Mouse (Mus musculus): Measurements from ENCODE around the gene Cdr2.
"Not testable (repeated sequence)": the region's sequence is repeated elsewhere in the genome, so short reads cannot be mapped to it uniquely, and the experiment has no call there.

Gene Cdr2

DNA sequence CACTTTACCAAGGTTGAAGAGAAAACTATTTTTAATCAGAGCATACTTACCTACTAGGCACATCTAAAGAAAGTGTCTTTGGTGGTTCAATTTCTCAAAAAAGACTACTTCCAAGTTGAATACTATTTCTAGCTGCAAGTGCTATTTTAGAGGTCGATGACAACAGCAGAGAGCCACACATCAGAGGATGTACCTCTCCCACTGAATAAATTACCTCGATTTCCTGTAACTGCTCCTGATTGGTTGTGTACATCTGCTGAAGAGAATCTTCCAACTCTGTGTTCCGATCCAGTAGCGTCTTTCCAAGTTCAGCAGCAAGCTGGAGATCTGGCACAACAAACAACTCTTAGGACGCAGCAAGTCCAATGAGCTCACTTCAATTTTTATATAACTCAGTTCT lies 12.0 kb downstream of the Cdr2 start:
- DNase-seq: no peak

DNA sequence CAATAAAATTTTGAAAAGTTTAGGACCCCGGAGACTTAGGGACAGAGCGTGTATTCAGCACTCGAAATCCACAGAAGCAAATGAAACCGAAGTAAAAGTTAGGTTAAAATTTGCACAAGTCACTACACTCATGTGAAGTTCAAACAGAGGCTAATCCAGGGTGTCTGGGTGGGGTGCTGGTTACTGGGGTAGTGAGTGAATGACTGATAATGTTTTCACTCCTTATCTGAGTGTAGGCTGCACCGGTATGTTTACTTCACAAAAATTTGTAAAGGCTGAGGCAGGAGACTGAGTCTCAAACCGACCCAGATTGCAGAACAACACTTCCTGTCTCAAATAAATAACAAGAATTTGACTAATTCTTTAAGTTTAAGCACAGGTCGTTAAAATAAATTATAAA lies 12.9 kb downstream of the Cdr2 start:
- DNase-seq: no peak

DNA sequence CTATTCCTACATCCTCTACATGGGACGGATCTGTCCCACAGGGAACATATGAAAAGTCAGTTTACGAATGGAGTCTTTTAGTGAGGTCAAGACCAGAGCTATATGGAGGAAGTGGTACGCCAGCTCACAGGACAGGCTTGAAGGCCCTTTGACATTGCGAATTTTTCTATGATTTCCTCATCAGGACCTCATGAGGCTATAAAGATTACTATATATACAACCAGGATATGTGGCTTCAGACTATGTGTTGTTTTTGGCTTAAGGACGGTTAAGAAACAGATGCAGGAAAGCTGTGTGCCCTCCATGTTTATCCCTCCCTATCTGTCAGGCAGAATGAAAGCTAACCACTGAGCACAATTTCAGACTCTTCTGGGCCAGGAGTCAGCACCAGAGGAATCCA lies 19.0 kb downstream of the Cdr2 start:
- DNase-seq: no peak

DNA sequence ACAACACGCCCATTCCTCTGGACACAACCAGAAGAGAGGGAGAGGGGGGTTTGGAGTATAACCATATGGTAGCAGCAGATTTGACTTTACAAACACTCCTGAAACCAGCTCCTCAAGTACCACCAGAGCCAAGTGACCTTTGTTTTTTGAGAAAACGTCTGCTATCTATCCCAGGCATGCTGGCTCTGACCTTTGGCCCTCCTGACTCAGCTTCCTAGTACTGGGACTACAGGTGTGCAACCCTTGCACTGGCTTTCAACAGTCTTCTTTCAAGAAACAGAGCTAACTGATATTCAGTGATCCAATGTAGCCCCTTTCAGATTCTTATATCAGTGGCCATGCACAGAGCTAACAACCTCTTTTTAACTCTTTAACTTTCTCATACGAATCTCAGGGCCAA lies 20.2 kb downstream of the Cdr2 start:
- DNase-seq: peak; percentile 83 to 91

DNA sequence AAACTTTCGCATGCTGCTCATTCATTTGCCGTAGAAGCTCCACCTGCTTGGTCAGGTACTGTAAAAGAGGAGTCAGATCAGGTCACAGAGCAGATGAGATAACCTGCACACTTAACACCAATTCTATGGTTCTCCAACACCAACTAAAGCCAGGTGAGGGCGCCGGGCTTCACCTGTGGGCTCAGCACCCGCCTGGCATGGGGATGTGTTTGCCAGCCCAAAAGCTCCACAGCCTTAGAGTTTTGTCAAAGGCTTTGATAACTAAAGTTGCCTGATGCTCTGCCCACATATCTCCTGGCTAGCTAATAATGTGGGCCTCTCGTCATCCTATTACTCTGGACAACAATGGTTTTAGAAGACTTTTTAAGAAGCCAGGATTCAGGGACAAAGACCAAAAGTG lies 21.5 kb downstream of the Cdr2 start:
- peak in 1 of 2 experiments; percentile 69 for DNase-seq

DNA sequence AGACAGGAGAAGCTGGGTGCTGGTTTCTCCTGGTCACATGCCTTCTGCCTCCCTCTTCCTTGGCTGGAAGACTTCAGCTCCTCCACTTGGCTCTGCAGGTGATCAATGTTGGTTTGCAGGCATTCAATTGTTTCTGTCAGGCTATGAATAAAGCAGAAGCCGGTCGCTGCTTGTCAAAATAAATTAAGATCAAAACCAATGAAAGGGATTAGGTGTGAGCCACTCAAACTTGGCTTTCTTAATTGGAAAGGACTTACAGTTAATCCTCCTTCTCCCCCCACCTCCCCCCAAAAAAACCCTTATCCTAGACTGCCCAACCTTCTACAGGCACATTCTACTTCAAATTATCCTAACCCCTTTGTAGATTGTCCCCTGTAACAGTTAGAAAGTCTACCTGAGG lies 22.0 kb downstream of the Cdr2 start:
- DNase-seq: no peak

DNA sequence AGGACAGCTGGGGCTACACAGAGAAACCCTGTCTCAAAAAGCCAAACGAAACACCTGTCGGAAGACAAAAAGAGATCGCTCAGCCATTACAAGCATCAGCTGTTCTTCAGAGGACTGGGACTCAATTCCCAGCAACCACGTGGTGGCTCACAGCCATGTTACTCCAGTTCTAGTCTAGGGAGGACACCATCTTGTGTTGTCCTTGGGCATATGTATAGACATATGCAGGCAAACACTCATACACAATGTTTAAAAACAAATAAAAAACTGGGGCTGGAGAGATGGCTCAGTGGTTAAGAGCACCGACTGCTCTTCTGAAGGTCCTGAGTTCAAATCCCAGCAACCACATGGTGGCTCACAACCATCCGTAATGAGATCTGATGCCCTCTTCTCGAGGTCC lies 28.5 kb downstream of the Cdr2 start:
- DNase-seq: not testable (repeated sequence)

DNA sequence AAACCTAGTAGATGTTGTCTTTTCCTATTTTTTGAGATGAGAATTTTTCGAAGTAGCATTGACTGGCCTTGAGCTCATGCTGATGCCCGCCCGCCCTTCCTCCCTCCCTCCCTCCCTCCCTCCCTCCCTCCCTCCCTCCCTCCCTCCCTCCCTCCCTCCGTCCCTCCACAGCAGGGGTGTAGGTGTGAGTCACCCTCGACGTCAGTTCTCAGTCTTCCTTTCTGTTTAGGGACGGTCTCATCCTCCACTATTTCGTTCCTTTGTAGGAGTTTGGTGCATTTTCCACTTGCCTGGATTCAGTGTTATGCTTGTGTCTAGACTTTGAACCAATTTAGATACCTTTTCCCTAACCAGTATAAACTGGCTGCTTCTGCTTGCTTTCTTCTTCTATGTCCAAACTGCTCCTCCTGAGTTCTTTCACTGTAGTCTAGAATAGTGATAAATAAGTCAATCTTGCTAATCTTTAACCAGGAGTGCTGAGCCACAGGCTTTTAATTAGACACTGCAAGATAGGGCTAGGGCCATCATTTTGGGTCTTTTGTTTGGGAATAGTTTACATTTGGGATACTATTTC lies 38.1 kb downstream of the Cdr2 start:
- peak in 1 of 2 experiments; percentile 75 for DNase-seq

DNA sequence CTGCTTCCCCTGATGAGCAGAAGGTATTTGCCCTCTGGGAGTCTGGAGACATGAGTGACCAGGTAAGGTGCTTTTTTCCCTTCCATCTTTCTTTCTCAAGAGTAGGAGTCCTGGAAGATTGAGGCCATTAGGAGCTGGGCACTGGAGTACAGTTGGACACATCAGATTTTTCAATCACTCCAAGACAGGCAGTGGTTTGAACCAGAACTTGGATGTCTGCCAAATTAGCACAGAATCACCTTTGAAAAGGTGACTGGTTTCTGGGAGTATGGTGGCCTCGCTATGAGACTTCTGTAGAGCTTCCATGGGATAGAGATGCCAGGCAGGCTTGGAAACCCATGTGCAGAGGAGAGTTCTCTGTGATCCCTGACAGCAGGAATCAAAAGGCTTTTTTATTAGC lies 39.6 kb downstream of the Cdr2 start:
- peak in 1 of 2 experiments; percentile 55 for DNase-seq

DNA sequence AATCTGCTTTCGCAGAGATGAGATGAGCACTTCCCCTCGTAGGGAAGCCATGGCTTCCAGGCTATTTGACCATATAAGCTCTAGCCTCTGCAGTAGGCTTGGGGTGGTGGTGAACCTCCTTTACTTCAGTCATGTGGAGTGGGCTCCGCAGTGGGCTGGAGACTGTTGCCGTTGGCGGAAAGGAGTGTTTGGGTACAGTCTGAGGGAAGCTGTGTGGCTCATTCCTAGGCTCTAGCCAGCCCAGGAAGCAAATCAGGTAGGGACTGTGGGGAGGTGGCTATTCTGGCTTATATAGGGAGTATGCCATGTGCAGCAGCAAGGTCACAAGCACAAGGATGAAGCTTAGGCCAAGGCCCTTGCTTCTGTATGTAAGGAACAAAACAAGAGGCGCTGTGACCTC lies 40.9 kb downstream of the Cdr2 start:
- no peak for DNase-seq

DNA sequence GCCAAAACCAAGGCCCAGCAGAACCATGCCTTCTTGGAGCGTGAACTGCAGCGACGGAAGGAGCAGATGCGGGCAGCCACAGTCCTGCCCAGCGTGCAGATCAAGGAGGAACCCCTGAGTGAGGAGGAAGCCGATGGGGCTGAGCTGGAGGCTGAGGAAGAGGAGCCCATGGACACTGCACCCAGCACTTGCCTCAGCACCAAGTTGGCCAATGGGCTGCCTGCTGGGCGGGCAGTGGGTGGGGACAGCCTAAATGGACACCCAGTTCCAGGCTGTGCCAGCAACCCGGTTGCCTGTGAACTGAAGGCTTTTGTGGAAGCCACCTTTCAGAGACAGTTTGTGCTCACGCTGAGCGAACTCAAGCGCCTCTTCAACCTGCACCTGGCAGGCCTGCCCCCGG lies 41.8 kb downstream of the Cdr2 start:
- DNase-seq: peak; percentile 86 to 91

DNA sequence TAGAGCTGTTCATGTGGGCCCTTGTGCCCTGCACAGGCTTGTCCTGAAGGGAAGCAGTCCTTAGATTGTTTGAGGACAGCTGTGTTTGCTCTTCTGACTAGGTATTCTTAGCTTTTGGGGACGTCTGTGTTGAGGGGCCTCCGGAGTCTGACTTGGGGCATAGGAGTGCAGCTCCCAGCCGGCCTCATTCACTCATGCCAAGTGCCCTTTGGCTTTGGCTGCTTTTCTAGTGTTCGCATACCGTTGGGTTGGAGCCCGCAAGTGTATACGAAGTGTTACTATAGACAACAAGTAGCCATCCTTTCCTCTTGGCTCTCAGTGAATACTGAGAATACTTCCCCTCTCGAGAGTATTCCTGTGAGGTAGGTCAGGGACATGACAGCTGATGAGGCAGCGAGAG lies 43.9 kb downstream of the Cdr2 start:
- DNase-seq: peak; percentile 44 to 57

DNA sequence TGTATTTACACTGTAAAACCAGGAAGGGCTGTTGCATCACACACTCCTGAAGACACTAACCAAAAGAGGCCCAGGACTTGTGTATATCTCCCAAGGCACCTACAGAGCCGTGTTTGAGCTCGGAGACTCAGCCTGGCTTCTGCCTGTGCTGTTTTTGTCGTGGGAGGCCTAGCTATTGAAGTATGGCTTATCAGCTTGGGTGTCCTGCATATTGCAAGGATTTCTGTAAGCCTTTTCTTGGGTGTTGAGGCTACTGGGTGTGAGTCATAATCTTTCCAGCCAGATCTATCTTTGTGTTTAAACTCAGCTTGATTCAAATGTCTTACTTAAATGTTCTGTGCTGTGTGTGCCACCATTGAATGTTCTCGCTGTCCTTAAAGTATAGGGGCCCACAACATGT lies 45.6 kb downstream of the Cdr2 start:
- DNase-seq: no peak

DNA sequence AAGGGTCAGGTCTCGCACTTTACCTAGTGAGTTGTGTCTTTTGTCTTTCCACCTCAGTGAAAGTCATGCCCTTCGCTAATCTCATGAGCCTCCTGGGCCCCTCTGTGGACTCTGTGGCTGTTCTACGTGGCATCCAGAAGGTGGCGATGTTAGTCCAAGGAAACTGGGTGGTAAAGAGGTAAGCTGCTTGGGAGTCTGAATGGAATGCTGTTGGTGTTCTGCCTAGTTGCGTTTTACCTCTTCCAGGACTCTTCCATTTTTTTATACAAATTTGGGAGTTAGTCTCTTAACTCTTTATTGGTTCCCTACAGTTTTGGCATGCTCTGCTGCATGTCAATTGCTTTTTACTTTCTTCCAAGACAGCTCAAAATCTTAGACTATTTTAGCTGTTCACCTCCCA lies 47.4 kb downstream of the Cdr2 start:
- peak; percentile 68 to 75 for DNase-seq

DNA sequence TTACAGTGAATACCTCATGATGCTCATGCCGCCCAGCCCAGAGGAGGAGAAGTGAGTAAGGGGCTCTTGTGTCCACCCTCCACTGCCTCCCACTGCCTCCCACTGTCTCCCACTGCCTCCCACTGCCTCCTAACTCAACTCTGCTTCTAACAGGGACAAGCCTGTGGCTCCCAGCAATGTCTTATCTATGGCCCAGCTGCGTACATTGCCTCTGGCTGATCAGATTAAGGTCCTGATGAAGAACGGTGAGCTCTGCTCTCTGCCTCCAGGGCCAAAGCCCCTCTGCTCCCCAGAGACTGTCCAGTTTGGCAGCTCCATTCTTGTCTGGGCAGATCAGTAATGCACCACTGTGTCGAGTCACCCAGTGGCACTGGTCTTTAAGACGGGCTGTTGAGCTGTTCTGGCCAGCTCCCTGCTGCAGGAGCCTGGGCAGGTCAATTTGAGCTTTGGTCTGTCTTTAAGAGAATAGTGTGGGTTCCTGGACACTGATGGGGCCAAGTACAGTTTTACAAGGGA lies 48.4 kb downstream of the Cdr2 start:
- DNase-seq: no peak

DNA sequence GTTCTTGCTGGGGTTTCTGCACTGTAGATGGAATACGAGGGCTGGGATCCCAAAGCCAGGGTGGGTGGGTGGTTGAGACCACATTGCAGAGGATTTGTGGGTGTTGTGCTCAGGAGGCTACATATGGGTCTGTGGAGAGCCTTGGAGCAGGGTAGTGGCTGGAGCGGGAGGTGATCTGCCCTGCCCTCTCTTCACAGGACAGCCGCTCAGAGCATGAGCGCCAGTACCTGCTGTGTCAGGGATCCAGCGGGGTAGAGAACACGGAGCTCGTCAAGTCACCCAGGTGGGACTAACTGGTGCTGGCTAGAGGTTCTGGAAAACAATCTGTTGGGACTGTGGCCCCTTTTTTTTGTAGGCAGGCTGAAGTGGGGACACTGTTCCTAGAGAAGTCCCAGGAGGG lies 49.0 kb downstream of the Cdr2 start:
- DNase-seq: no peak

DNA sequence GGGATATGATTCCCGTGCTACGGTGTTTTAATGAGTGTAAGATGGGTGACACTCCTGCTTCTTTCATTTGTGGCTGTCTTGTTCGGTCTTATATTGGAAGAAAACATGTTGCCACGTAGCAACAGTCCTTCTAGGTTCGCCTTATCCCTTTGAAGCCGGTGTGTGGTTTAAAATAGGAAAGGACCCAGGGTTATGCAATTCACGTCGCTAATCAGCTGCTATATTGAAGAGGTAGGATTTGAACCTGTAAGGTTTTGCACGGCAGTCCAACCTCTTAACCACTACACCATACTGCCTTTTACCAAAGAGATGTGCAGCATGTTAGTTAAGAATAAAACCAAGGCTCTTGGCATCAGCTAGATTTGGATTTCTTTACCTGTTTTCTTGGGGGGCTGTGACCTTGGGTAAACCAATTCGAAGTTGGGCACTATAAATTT lies 63.6 kb downstream of the Cdr2 start:
- peak; percentile 53 to 77 for DNase-seq

DNA sequence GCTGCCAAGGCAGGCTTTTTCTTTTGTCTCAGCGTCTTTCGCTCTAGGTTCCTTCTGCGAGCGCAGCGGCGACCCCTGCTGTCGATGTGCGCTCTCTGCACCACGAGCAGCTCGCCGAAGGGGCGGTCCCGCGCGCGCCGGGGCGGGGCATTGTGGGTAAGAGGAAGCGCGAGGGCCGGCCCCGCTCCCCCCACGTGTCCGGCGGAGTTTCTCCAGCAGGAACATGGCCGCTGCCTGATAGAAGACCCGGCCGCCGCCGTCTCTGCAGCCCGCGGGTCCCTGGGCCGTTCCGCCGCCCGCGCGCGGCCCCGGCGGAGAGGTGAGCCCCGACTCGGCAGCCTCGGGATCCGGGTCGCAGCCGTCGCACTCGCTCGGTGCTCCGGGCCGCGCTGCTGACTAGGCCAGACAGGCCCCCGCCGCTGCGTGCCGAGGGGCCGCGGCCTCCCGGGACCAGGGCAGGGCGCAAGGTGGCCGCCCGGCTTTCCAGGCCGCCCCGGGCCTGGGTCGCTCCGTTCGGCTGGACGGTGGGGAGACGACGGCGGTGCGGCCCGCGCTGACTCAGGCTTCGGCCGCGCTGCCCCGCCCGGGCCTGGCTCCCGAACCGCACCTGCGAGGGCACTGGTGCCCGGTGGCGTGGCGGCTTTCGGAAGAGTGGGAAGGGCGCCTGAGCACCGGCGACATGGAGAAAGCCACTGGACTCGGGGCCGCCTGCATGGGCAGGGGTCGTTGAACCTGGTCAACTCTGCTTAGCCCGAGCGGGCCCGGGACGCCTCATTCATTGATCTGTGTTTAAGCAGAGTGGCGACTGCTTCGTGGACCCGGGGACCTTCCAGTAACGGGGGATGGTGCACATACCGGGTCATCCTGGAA lies 64.3 kb downstream of the Cdr2 start, which contains the start of gene Polr3e:
TSS of gene Polr3e (plus strand) at position 153 of the 870 bp plus-strand sequence.
- DNase-seq: peak; percentile 98 to 99

DNA sequence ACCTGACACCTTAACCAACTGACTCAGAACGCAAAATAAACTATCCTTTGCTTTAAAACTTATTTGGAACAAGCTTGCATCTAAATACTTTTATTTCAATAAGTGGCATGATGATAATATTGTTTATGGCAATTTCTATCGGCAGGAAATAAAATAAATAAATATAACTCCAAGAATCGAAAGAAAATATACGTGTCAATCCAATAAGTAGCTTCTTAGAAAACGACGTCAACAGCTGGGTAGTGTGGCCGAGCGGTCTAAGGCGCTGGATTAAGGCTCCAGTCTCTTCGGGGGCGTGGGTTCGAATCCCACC lies 64.9 kb downstream of the Cdr2 start:
- DNase-seq: no peak

DNA sequence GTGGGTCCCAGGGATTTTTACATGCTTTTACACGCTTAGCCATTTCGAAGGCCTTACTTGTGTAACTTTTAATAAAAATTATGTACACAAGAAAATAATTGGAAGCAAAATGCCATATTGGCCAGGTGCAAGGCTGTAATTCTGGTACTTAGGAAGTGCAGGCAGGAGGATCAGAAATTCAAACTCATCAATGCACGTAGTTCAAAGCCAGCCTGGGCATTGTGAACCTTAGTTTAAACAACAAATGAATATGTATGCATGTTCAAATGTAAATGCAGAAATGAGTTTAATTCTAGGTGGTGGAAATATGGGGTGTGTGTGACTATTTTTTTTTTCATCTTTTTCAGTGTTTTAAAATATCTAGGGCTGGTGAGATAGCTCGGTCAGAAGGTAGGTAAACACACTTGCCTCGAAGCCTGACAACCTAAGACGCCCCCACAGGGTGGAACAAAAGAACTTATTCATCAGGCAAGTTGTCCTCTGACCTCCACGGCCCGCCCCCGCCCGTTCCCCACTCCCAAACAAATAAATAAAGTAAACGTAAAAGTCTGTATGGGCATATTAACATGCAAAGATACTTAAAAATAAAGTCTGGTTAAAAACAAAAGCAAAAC lies 65.7 kb downstream of the Cdr2 start:
- DNase-seq: no peak

DNA sequence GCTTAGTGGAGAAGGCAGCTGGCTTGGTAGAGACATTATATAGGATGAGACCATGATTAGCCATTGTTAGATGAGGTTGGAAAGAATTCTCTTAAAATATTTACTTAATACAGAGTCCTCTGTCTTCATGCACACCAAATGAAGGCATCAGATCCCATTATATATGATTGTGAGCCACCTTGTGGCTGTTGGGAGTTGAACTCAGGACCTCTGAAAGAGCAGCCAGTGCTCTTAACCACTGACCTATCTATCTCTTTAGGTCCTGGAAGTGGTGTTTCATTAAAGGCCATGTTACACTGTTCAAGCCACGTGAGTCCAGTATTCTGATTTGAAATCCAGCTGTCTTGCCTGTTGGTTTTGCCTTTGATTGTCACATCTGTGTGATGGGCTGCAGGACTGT lies 68.8 kb downstream of the Cdr2 start:
- DNase-seq: no peak

DNA sequence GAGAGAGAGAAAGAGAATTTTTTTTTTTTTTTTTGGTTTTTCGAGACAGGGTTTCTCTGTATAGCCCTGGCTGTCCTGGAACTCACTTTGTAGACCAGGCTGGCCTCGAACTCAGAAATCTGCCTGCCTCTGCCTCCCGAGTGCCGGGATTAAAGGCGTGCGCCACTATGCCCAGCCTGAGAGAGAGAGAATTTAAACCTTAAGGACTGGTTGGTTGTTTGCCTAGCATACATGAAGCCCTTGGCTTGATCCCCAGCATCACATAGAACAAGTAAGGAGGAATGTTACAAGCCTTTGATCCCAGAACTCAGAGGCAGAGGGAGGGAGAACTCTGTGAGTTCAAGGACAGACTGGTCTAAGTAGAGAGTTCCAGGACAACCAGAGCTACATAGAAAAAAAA lies 70.8 kb downstream of the Cdr2 start:
- DNase-seq: not testable (repeated sequence)

DNA sequence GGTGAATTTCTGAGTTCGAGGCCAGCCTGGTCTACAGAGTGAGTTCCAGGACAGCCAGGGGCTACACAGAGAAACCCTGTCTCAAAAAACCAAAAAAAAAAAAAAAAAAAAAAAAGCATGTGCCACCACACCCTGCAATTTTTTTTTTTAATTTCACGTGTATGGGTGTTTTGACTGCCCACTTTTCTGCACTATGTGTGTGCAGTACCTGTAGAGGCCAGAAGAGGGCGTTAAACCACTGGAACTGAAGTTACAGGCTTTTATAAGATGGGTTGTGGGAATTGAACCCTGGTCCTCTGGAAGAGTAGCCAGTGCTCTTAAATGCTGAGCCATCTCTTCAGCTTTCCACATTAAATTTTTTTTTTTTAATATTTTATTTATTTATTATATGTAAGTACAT lies 71.9 kb downstream of the Cdr2 start:
- DNase-seq: not testable (repeated sequence)

All from kidney, postnatal 36 days (tissue).